Comparison of ENCODE assay signal across 8 mouse cellular contexts in the genomic region with DNA sequence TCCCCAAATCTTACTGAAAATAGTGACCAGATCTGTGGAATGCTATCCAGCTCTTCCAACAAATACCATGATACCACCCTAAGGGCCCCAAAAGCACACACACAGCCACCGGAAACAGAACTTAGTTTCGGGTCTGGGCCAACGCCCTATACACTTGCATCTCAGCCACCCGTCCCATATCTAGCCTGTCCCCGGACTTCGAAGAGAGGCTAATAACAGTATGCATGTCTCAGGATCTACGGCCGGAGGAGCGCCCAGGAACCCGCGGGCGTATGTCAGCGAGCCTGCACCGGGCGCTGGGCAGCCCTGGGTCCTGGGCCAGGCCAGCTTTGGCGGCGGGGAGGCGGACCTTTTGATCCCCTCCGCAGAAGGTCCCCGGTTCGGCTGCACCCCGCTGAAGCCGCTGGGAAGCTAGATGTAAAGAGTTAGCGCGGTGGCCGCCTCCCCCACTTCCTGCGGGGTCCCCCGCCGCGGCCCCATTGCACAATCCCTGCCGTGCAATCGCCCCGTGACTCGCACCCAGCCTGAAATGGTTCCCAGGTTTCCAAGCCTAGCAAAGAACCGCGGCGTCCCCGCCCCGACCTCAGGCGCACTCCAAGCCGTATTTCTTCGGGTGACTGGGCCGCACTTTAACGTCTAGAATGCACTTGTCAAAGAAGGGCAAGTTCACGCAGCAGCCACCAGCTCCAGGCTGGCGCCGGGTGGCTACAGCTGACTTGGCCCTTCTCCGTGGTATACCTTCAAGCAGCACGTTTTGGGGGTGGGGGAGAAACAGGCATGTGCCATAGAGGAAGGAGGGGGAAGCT. TPM values are rescaled to one million over a fixed set of nuclear protein-coding genes. Genes with fewer than 3 reads are reported as not detected.
DNase-seq lines count a peak whose midpoint lies in the region; ATAC-seq and TF ChIP-seq lines count a peak whose summit lies in the region.

No protein-coding gene starts in this region.

- TF ChIP-seq POLR2A in heart, adult 2 months (IDR thresholded peaks at IDR 0.05; ENCODE audit: insufficient read depth, low read depth, low read length) = peak; percentile 23; the same call in 1 of the 2 replicates
- peak; percentile 25; the same call in 1 of the 2 replicates for TF ChIP-seq POLR2A in lung, adult 2 months (IDR thresholded peaks at IDR 0.05; ENCODE audit: borderline replicate concordance, extremely low read depth, low read depth, low read length)

- peak; percentile 70 for DNase-seq in 416B (ENCODE audit: low read depth)
- DNase-seq in adipocyte (ENCODE audit: low spot score) = peak; percentile 50
- DNase-seq in embryo, embryonic 11 days = peak; percentile 64
- DNase-seq in heart, adult 2 months = peak; percentile 86 to 87
- peak; percentile 69 for DNase-seq in kidney, adult 11 months
- peak; percentile 74 for DNase-seq in lung, adult 2 months
- DNase-seq in thymus, adult 18-20 months = peak; percentile 38 to 39

- intact Hi-C loops in heart, adult 2 months (cut with DNase I) = loop anchor here (1.0 to 5.0 kb wide), 4 partner anchors 28 to 110 kb away; a partner anchor contains a TSS

- H3K27ac ChIP-seq in heart, adult 2 months = peak overlapping the region; percentile 89
- H3K27ac ChIP-seq in neural tube, embryonic 13.5 days (replicated peaks) = no peak overlapping the region

- H3K4me3 ChIP-seq in heart, adult 2 months = peak overlapping the region; percentile 69
- H3K4me3 ChIP-seq in lung, adult 2 months (replicated peaks; ENCODE audit: extremely low read depth, low read depth, low read length) = peak overlapping the region; percentile 76
- H3K4me3 ChIP-seq in neural tube, embryonic 13.5 days = peak overlapping the region; percentile 39

- no peaks in the 10 kb centered on the region for H3K36me3 ChIP-seq in heart, adult 2 months (ENCODE audit: control insufficient read depth, insufficient read depth, low read length)
- no peaks in the 10 kb centered on the region for H3K36me3 ChIP-seq in neural tube, embryonic 13.5 days

- peak; percentile 63; the same call in 1 of the 2 replicates for ATAC-seq in neural tube, embryonic 13.5 days (ENCODE audit: low read depth)

- 5% methylated on average over 49 of the region's 49 CpGs for WGBS in heart, adult 2 months
- WGBS in lung, adult 2 months = 2% methylated on average over 48 of the region's 49 CpGs
- 1% methylated on average over 49 of the region's 49 CpGs for whole genome bisulfite sequencing in neural tube, embryonic 13.5 days

- no peaks in the 10 kb centered on the region for H3K79me2 ChIP-seq in heart, adult 2 months (replicated peaks; ENCODE audit: control insufficient read depth, insufficient read depth, low read length)

- no peak for TF ChIP-seq EP300 in heart, adult 2 months (IDR thresholded peaks at IDR 0.05; ENCODE audit: insufficient read depth, low read depth, low read length)

- H3K9me3 ChIP-seq in neural tube, embryonic 13.5 days = no peaks in the 10 kb centered on the region

- H3K9ac ChIP-seq in heart, adult 2 months (ENCODE audit: low read depth, low read length) = peak overlapping the region; percentile 64
- peak overlapping the region; percentile 57 for H3K9ac ChIP-seq in neural tube, embryonic 13.5 days

- peak overlapping the region; percentile 69 for H3K4me2 ChIP-seq in neural tube, embryonic 13.5 days

- no peak for TF ChIP-seq CTCF in heart, adult 2 months (IDR thresholded peaks at IDR 0.05)
- no peak for TF ChIP-seq CTCF in lung, adult 2 months (IDR thresholded peaks at IDR 0.05; ENCODE audit: insufficient read depth, low read length)

- no peaks in the 10 kb centered on the region for H3K27me3 ChIP-seq in heart, adult 2 months (ENCODE audit: control insufficient read depth, insufficient read depth, low read length)
- peaks cover 72% of the 10 kb centered on the region for H3K27me3 ChIP-seq in neural tube, embryonic 13.5 days

- peaks cover 1% of the 10 kb centered on the region; the same call in 1 of the 2 replicates for H3K4me1 ChIP-seq in heart, adult 2 months (ENCODE audit: control insufficient read depth, insufficient read depth, low read length)
- H3K4me1 ChIP-seq in lung, adult 2 months (ENCODE audit: control insufficient read depth, insufficient read depth, low read length) = peaks cover 3% of the 10 kb centered on the region; the same call in 1 of the 2 replicates
- H3K4me1 ChIP-seq in neural tube, embryonic 13.5 days (replicated peaks) = peaks cover 20% of the 10 kb centered on the region

RNA-seq across cellular contexts. Expression of a gene that starts 27.9 kb away (rescaled TPM):
- total RNA-seq in heart, adult 2 months (2021) = 10 to 100 TPM; 86.7 to 95.4 TPM
- 30.9 and 53.7 TPM in 2 replicates for polyA plus RNA-seq in heart, adult 2 months (2012; rRNA removed)
- polyA plus RNA-seq in lung, adult 2 months (2012; rRNA removed) = 45.2 and 55.1 TPM in 2 replicates
- polyA plus RNA-seq in neural tube, embryonic 13.5 days (2015; fragmentation: Nextera tagmentation; extraction: Ambion mirVana) = 68.7 and 74.6 TPM in 2 replicates
